Mouse (Mus musculus) kidney, adult 8-10 months (tissue): Measurements from ENCODE around the gene Mib2.
"Not testable (repeated sequence)": the region's sequence is repeated elsewhere in the genome, so short reads cannot be mapped to it uniquely, and the experiment has no call there.

Experiments used
- DNase-seq, 2 experiments: peaks; one replicate each; pipeline ENCODE4 v3.0.0; 2022

Gene Mib2

DNA sequence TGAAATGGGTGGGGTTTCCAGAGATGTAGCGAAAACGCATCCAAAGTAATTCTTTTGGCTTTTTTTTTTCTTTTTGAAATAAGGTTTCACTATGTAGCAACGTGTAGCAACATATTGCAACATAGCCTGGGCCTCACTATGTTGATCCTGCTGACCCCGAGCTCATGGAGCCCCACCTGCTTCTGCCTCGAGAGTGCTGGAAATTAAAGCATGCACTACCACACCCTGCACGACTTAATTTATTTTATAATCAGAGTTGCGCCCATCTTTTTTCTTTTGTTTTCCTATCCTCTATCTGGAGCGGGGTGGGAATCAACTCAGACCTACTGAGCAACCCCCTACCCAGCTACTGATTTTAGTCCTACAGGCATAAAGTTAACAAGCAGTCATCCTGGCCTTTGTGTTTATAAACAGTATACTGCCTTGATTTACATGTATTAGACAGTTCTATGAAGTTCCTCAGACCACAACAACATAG lies 639 bp upstream of the Mib2 start:
- no peak for DNase-seq

DNA sequence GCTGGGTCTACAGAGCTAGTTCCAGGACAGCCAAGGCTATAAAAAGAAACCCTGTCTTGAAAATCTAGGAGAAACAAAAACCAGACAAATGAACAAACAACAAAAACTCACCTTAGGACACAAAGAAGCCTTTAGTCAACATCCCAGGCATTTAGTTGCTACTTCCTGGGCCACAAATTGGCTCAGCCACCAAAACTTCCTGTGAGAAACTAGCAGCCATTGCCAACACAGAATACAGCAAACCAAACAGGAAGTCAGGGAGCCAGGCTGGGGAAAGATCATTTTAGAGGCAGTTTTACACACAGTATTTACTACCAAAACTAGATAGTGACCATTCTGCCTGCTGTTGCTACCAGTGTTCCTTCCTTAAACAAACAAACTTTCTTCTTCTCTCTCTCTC lies 2.1 kb downstream of the Mib2 start:
- no peak for DNase-seq

DNA sequence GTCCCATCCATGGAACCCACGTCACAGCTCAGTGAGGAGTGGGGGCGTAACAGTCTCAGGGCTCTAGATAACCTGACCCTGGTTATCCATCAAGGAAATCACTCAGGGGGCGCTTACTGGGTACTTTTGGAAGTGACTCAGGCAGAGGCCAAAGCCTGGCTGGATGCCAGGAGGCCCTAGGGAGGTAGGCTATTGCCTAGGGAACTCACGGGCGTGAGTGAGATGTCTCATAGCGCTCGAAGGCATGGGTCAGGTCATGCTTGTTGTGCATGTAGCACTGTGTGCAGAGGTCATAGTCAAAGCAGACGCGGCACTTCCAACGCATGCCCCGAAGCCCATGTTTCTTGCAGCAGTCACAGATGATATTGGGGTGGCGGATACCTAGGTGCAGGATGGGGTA lies 8.4 kb downstream of the Mib2 start:
- DNase-seq: no peak

GRCm38 (mm10) chr4:155658961-155659360 lies 10.0 kb downstream of the Mib2 start:
- DNase-seq: no peak

GRCm38 (mm10) chr4:155656214-155656751 lies 12.7 kb downstream of the Mib2 start:
- no peak for DNase-seq

GRCm38 (mm10) chr4:155654456-155655298 lies 14.3 kb downstream of the Mib2 start:
- no peak for DNase-seq

DNA sequence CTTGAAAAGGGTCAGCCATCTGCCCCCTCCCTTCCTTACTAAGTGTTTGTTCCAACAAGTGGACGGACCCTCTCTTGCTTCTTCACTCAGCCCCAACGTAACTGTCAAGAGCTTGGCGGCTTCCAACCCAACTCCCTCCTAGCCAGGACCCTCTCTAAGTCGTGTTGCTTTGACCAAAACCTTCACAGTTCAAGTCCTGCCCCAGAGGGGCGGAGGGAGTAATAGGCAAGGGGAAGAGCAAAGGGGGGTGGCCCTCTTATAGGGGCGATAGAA lies 14.9 kb downstream of the Mib2 start:
- no peak for DNase-seq

GRCm38 (mm10) chr4:155653451-155654182 lies 15.4 kb downstream of the Mib2 start:
- DNase-seq: no peak

GRCm38 (mm10) chr4:155653086-155653450 lies 15.9 kb downstream of the Mib2 start, which contains the start of gene Mmp23:
Gene Mmp23, minus strand, starts transcription at chr4:155653384.
- no peak for DNase-seq

DNA sequence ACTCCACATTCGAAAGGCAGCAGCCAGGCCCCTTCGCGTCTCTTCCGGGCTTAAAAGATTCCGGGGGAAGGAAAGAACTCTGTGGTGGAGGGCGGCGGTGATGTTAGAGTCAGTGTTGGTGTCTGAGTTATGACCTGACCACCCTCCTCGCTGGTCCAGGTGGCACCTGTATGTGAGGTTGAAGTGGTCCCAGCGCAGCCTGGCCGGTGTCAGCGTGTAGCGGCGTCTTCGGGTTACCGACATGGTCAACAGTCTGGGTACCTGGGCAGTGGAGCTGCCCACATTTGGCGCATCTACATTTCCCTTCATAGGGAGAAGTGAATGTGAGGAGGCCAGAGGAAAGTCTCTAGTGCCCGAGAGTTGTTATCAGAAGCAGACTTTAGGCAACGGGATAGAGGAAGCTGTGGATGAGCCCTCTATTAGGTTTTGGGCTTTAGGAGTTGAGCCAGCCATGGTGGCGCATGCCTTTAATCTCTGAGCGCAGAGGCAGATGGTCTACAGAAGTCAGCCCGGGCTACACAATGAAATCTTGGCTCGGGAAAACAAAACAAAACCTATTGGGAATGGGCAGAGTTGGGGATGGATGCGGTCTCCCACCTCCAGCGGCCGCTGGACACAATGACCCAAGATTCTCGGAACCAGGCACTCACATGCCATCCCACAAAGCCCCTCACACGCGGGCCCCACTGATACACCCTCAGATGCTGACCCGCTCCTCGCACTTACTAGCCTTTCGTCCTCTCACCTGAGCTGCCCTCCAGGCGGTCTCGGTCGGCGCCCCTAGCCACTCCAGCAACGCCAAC lies 16.5 kb downstream of the Mib2 start:
- no peak for DNase-seq

DNA sequence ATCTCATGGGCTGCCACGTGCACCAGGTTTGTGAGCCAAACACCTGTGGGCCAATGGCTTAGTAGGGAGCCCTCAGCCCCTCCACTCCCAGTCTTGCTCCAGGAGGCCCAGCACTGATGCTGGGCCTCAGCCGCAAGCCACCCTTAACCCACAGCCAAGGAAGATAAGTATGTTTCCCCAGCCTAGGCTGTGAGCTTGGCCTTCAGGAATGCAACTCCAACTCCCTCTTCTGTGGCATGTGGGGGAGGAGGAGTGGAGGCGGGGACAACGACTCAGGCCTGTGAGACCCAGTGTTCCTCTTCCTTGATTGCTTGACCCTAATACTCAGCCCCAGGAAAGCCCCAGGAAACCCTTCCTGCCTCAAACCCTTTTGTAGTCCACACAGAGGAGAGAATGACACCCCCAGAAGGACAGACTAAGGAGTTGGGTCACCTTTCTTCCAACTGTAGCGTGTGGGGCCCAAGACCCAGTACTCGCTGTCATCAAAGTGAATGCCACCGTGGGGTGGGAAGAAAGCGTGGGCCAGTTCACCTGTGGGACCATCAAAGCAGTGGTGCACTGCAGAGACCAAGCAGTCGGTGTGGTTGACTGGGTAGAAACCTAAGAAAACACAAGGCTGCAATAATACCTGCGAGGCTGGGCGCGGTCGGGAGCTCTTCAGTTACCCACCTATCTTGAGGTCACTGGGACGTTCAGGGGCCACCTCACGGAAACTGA lies 17.3 kb downstream of the Mib2 start:
- no peak for DNase-seq

GRCm38 (mm10) chr4:155649355-155649754 lies 19.6 kb downstream of the Mib2 start:
- DNase-seq: no peak

DNA sequence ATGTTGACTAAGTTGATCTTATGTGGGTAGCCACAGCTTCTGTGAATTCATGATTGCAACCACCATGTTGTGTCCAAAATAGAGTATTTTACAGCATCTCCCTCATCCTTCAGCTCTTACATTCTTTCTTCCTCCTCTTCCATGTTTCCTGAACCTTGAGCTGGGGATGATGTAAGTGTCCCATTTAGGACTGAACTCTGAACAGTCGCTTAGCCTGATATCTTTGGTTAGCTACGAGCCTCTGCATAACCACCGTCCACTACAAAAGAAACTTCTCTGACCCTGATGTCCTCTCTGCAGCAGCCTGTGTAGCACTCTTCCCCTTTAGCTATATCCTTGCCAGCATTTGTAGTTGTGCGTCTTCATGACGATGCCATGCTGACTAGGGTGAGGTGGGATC lies 23.3 kb downstream of the Mib2 start:
- DNase-seq: peak in 1 of 2 experiments; percentile 40

DNA sequence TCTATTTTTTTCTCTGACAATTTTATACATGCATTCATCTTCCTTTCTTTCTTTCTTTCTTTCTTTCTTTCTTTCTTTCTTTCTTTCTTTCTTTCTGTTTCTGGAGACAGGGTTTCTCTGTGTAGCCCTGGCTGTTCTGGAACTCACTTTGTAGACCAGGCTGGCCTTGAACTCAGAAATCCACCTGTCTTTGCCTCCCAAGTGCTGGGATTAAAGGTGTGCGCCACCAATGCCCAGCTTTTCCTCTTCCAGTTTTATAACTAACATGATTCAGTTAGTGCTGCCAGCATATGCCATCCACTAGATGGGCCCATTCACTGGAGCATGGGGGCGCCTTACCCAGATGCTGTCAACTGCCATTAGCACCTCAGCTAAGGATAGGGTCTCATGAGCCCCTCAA lies 23.7 kb downstream of the Mib2 start, which contains the start of gene Gm10563:
TSS of gene Gm10563 (minus strand) at position 101 of the 400 bp plus-strand sequence.
- not testable (repeated sequence) for DNase-seq

DNA sequence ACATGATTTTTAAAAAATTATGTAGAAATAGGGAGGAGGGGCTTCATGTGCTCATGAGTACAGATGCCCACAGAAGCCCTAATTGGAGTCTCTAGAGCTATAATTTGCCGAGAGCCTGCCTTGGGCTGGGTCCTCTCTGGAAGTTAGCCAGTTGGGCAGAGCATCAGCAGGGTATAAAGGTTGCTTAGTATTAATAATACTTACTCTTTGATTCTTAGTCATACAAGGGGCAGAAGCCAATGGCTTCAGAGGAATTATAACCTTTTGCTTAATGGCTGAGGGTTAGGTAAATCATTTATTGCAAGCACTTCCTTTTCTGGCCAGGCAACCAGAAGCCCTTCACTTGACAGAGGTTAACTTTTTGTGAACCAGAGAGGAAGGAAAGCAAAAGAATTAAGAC lies 25.5 kb downstream of the Mib2 start:
- DNase-seq: peak; percentile 53 to 62

DNA sequence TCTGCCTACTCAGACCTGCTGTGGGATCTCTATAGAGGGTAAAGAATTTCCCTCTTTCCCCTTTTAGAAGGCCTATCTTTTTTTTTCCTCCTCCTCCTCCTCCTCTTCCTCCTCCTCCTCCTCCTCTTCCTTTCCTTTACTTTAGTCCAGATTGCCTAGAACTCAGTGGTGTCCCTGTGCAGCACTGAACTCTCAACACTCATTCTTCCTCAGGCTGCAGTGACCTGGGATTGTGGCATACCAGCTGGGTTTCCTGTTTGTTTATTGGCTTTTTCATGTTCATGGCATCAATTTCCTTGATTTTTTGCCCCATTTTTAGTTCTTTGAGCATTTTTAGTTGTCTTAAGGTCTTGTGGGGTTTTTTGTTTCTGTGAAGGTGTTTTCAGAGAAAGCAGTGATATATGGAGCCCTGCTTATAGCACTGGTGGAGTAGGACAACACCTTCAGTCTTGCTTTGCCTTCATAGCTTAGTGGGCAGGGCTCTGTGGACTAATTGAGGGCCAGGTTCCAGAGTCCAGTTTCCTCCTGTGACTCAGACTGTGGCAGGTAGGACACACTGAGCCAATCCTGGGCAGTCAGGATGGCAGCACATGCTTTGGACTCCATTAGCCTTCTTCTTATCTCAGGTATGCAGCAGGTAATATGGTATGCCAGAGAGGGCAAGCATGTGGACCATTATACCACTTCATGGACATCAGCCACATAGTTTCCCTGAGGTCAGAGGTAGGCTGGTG lies 33.1 kb downstream of the Mib2 start:
- peak in 1 of 2 experiments; percentile 38 for DNase-seq

DNA sequence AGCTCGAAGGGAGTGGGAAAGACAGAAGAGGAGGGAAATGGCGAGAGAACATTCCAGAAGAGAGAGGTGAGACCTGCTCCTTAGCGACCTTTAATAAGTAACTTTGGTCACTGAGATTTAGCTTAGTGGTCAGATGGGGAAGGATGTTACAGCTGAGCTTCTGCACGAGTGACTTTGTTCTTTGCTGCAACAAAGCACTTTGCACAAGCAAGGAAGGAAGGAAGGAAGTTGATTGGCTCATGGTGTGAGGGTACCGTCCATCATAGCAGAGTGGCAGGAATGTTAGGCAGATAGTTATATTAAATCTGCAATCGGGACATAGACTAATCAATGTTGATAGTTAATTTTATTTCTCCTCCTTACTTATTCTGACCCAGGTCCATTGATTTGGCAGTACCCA lies 38.7 kb downstream of the Mib2 start:
- DNase-seq: no peak

DNA sequence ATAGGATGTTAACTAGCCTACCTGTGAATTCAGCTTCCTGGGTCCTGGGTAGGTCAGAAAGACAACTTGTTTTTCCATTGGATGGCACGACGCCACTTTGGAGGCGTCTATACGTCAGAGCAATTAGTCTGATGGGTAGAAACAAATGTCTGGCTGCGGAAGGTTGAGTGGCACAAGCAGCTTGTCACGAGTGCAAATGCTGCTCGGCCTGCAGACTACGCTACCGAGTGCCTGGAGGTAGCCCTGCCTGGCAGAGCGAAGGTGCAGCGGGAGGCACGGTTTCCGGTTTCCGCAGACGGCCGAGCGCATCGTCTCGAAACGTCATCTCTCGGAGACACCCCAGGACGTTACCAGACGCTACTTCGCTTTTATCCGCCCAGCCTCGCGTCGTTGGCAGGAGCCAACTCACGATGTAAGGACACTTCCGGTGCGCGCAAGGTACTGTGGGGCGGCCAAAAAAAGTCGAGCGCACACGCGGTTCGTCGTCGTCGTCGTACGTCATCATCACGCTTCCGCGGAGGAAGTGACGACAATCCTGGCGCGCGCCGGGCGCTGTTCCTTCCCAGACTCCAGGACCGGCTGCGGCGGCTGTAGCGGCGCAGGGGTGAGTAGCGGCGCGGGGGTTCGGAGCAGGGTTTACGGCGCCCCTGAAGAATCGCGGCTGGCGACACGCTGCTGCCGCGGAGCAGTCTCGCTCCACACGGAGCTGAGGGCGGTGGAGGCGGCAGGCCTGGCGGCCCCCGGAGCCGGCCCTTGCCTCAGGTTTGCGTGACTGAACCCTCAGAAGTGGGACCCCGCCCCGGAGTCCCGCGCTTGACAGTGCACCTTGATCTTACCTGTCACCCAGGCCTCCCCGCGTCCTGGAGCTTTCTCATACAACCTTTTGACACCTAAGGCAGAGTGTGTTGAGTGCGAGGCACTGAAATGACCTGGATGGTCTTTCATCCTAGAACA lies 44.4 kb downstream of the Mib2 start, which contains the start of gene Cdk11b:
TSS of gene Cdk11b (plus strand) at position 517 of the 954 bp plus-strand sequence.
- peak; percentile 96 to 97 for DNase-seq

GRCm38 (mm10) chr4:155618321-155618720 lies 50.7 kb downstream of the Mib2 start:
- no peak for DNase-seq

DNA sequence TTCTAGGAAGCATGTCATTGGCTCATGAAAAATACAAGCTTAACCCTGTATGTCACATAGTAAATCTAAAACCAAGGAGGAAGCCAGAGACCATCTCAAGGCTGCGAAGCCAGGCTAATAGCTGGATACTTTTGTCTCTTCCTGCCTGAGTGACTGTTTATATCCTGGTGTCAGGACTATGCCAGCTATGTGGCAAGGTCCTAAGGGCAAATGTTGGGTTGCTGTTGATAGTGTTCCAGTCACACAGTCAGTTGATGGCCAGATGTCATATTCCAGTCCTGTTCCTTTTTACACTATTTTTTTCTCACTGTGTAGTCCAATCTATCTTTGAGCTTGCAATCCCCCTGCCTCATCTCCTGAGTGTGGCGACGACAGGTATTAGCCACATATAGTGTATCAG lies 55.7 kb downstream of the Mib2 start:
- DNase-seq: no peak
